ENCODE assay signal across 19 mouse cellular contexts in genomic region chr10:120734364-120734763, GRCm38 (mm10).
"Had no signal": no experiment of that assay in that cellular context is flagged by ENCODE, and none has a peak within 500 bp of the region (broad histone marks: within the 10 kb centered on the region; RNA-seq: fewer than 3 reads in every experiment).

No protein-coding gene starts in this region.

- DNase-seq: lung, adult 18-20 months; lung, postnatal 10 days; lung, postnatal 4 days; midbrain, embryonic 14.5 days; retina, postnatal 1 day; right cerebral cortex, adult 18-20 months; right cerebral cortex, postnatal 25 days; right cerebral cortex, postnatal 4 days; spleen, adult 18-20 months; thymus, adult 18-20 months; thymus, postnatal 14 days; thymus, postnatal 36 days had no signal

- ATAC-seq: midbrain, embryonic 16.5 days had no signal

- H3K9ac ChIP-seq: lung, embryonic 15.5 days; midbrain, embryonic 12.5 days; neural tube, embryonic 13.5 days; neural tube, embryonic 15.5 days had no signal

- H3K36me3 ChIP-seq: lung, embryonic 15.5 days; midbrain, embryonic 10.5 days; midbrain, embryonic 12.5 days; neural tube, embryonic 13.5 days; neural tube, embryonic 15.5 days had no signal

- H3K27ac ChIP-seq: lung, embryonic 15.5 days; midbrain, embryonic 10.5 days; midbrain, embryonic 12.5 days; neural tube, embryonic 13.5 days; neural tube, embryonic 15.5 days had no signal

- H3K9me3 ChIP-seq: lung, embryonic 15.5 days; midbrain, embryonic 10.5 days; midbrain, embryonic 12.5 days; neural tube, embryonic 13.5 days; neural tube, embryonic 15.5 days had no signal

- H3K27me3 ChIP-seq: lung, embryonic 15.5 days; neural tube, embryonic 15.5 days had no signal

- H3K4me3 ChIP-seq: lung, embryonic 15.5 days; midbrain, embryonic 10.5 days; midbrain, embryonic 12.5 days; myocyte; neural tube, embryonic 13.5 days; neural tube, embryonic 15.5 days had no signal

- H3K4me2 ChIP-seq: lung, embryonic 15.5 days; midbrain, embryonic 12.5 days; neural tube, embryonic 13.5 days; neural tube, embryonic 15.5 days had no signal
